Mouse (Mus musculus) E14TG2a.4 (cell line): Measurements from ENCODE around the gene Dpp4.

ENCODE experiments used
- CTCF ChIP-seq: conservative IDR thresholded peaks from 2 replicates; pipeline ENCODE4 v1.5.1; 2014; ENCODE audit warnings: low read length
- NANOG ChIP-seq: IDR thresholded peaks from 2 replicates; pipeline ENCODE4 v1.6.1; 2014; ENCODE audit warnings: borderline replicate concordance, low read length, mixed read lengths
- POU5F1 ChIP-seq: IDR thresholded peaks from 2 replicates; pipeline ENCODE4 v1.6.1; 2014; ENCODE audit warnings: low read length, borderline replicate concordance

DNA sequence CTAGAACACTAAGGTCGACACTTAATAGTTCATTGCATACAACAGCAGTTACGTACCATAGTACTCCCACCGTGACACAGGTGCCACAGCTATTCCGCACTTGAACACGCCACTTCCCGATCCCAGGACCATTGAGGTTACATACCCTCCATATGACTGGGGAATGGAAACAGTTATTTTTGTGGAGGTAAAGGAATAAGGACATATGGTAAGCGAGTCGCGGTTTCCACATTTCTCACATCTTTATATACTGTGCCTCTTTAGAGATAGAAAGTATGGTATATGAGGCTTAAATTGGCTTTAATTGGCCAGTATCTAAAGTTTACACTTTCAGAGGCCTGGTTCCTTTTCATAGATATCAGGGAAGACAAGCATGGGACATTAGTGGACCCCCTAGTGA lies 64.3 kb downstream of the Dpp4 start:
- no peak for TF ChIP-seq CTCF
- no peak for TF ChIP-seq NANOG
- TF ChIP-seq POU5F1 = no peak
